Comparison of ENCODE assay signal across 8 mouse cellular contexts in genomic region chr13:90885856-90886532, GRCm38 (mm10). TPM values are rescaled to one million over a fixed set of nuclear protein-coding genes. Genes with fewer than 3 reads are reported as not detected.
DNase-seq lines count a peak whose midpoint lies in the region; ATAC-seq and TF ChIP-seq lines count a peak whose summit lies in the region.

No protein-coding gene starts in this region.

- no peak for TF ChIP-seq CTCF in embryonic fibroblast, embryonic 13.5 days (IDR thresholded peaks at IDR 0.05; ENCODE audit: borderline replicate concordance, insufficient read depth, low read length)
- TF ChIP-seq CTCF in liver, postnatal 0 days (IDR thresholded peaks at IDR 0.05; ENCODE audit: low read depth): no peak

- H3K36me3 ChIP-seq in liver, postnatal 0 days (replicated peaks; ENCODE audit: insufficient read depth, low read length): no peaks in the 10 kb centered on the region
- H3K36me3 ChIP-seq in neural tube, embryonic 14.5 days (ENCODE audit: control insufficient read depth, insufficient read depth, low read length): no peaks in the 10 kb centered on the region

- DNase-seq in c-Kit-positive CD71-positive TER-119-negative erythroid progenitor cells, embryonic 14.5 days (ENCODE audit: low read depth): peak; percentile 11
- DNase-seq in heart, postnatal 36 days: peak; percentile 18 to 33
- DNase-seq in liver, postnatal 0 days: peak; percentile 17
- DNase-seq in gastrocnemius, postnatal 4 days (ENCODE audit: low spot score in 2 of 2): no peak
- no peak for DNase-seq in right cerebral cortex, adult 18-20 months
- no peak for DNase-seq in spleen, adult 18-20 months

- no peaks in the 10 kb centered on the region for H3K9me3 ChIP-seq in liver, postnatal 0 days (ENCODE audit: low read length)
- no peaks in the 10 kb centered on the region for H3K9me3 ChIP-seq in neural tube, embryonic 14.5 days (ENCODE audit: control insufficient read depth, low read length)

- intact Hi-C loops in heart, postnatal 36 days (cut with DNase I): loop anchor here (1.0 to 5.0 kb wide), 4 partner anchors 799 to 1337 kb away; partner anchors contain the start of genes Tmem167 and Xrcc4

- peak overlapping the region; percentile 55; the same call in 1 of the 2 replicates for H3K4me3 ChIP-seq in embryonic fibroblast, embryonic 13.5 days (ENCODE audit: insufficient read depth, low read length)
- peak overlapping the region; percentile 40 for H3K4me3 ChIP-seq in liver, postnatal 0 days (ENCODE audit: low read depth, low read length)
- peak overlapping the region; percentile 30 for H3K4me3 ChIP-seq in neural tube, embryonic 14.5 days (ENCODE audit: low read depth, low read length)

- no peak for TF ChIP-seq POLR2A in embryonic fibroblast, embryonic 13.5 days (IDR thresholded peaks at IDR 0.05; ENCODE audit: low read depth, low read length)

- WGBS in liver, postnatal 0 days (ENCODE audit: insufficient replicate concordance): 33% methylated on average over 13 of the region's 13 CpGs
- 63% methylated on average over 13 of the region's 13 CpGs for WGBS in neural tube, embryonic 14.5 days

- H3K9ac ChIP-seq in liver, postnatal 0 days (replicated peaks): no peak overlapping the region
- no peak overlapping the region for H3K9ac ChIP-seq in neural tube, embryonic 14.5 days (replicated peaks; ENCODE audit: low read depth, low read length)

- H3K27ac ChIP-seq in embryonic fibroblast, embryonic 13.5 days (ENCODE audit: insufficient read depth, low read length): no peak overlapping the region
- no peak overlapping the region for H3K27ac ChIP-seq in liver, postnatal 0 days (ENCODE audit: low read depth)
- H3K27ac ChIP-seq in neural tube, embryonic 14.5 days (ENCODE audit: low read depth, low read length): no peak overlapping the region

- H3K4me1 ChIP-seq in embryonic fibroblast, embryonic 13.5 days (ENCODE audit: control insufficient read depth, insufficient read depth, low read length): no peaks in the 10 kb centered on the region
- peaks cover 6% of the 10 kb centered on the region for H3K4me1 ChIP-seq in liver, postnatal 0 days (ENCODE audit: insufficient read depth)
- H3K4me1 ChIP-seq in neural tube, embryonic 14.5 days (ENCODE audit: control insufficient read depth, insufficient read depth, low read length): no peaks in the 10 kb centered on the region

- TF ChIP-seq EP300 in liver, postnatal 0 days (IDR thresholded peaks at IDR 0.05; ENCODE audit: low read depth): no peak

- no peaks in the 10 kb centered on the region for H3K27me3 ChIP-seq in liver, postnatal 0 days (ENCODE audit: insufficient read depth, low read length)
- no peaks in the 10 kb centered on the region for H3K27me3 ChIP-seq in neural tube, embryonic 14.5 days (ENCODE audit: control insufficient read depth, insufficient read depth, low read length)

- ATAC-seq in liver, postnatal 0 days: peak; percentile 45
- no peak for ATAC-seq in neural tube, embryonic 14.5 days (ENCODE audit: low read depth)

- peak overlapping the region; percentile 77 for H3K4me2 ChIP-seq in liver, postnatal 0 days (ENCODE audit: low read depth, low read length)
- peak overlapping the region; percentile 61 for H3K4me2 ChIP-seq in neural tube, embryonic 14.5 days (ENCODE audit: low read depth, low read length)

RNA-seq across cellular contexts. Expression of gene Atp6ap1l, which starts 19.2 kb away (rescaled TPM):
- not detected in 2 replicates for polyA plus RNA-seq in embryonic fibroblast, embryonic 13.5 days (2011; ENCODE audit: insufficient read length, low read depth, missing spikeins)
- under 1 TPM; 0.49 to 0.78 TPM for total RNA-seq in heart, postnatal 36 days (2021)
- 0.14 TPM in 1 of 2 replicates, not detected in the other for polyA plus RNA-seq in liver, postnatal 0 days (2015; fragmentation: Nextera tagmentation; extraction: Ambion mirVana)
- polyA plus RNA-seq in neural tube, embryonic 14.5 days (2014; fragmentation: Nextera tagmentation; extraction: Ambion mirVana): 0.47 and 0.49 TPM in 2 replicates
- not detected for total RNA-seq in gastrocnemius, postnatal 4 days (2021)

RNA-seq across cellular contexts. Expression of gene Rps23, which starts 36.8 kb away (rescaled TPM):
- 567 and 574 TPM in 2 replicates for polyA plus RNA-seq in embryonic fibroblast, embryonic 13.5 days (2011; ENCODE audit: insufficient read length, low read depth, missing spikeins)
- 100 to 1,000 TPM; 179 to 188 TPM for total RNA-seq in heart, postnatal 36 days (2021)
- polyA plus RNA-seq in liver, postnatal 0 days (2015; fragmentation: Nextera tagmentation; extraction: Ambion mirVana): 176 and 192 TPM in 2 replicates
- 132 and 134 TPM in 2 replicates for polyA plus RNA-seq in neural tube, embryonic 14.5 days (2014; fragmentation: Nextera tagmentation; extraction: Ambion mirVana)
- 100 to 1,000 TPM; 466 to 502 TPM for total RNA-seq in gastrocnemius, postnatal 4 days (2021)

Comparison
In these comparisons a context has a peak if more than half of its experiments do, and no peak if none do; other contexts are left out.
1. DNase-seq: peak in c-Kit-positive CD71-positive TER-119-negative erythroid progenitor cells, embryonic 14.5 days (single experiment), heart, postnatal 36 days (2 of 2) and liver, postnatal 0 days (single experiment); none in gastrocnemius, postnatal 4 days (0 of 2), right cerebral cortex, adult 18-20 months (single experiment) and spleen, adult 18-20 months (0 of 2).
2. Peak in every context shown above with its lines, with median percentiles within 50 percentile points of each other: H3K4me3 ChIP-seq.